Mouse (Mus musculus): ENCODE results near the gene Mapk1ip1l. TPM values are rescaled to one million over a fixed set of nuclear protein-coding genes. Genes with fewer than 3 reads are reported as not detected.
"Not testable (repeated sequence)": the region's sequence is repeated elsewhere in the genome, so short reads cannot be mapped to it uniquely, and the experiment has no call there.

Gene Mapk1ip1l
- polyA plus RNA-seq, 1 experiment from 2014 or later: 71.7 TPM

DNA sequence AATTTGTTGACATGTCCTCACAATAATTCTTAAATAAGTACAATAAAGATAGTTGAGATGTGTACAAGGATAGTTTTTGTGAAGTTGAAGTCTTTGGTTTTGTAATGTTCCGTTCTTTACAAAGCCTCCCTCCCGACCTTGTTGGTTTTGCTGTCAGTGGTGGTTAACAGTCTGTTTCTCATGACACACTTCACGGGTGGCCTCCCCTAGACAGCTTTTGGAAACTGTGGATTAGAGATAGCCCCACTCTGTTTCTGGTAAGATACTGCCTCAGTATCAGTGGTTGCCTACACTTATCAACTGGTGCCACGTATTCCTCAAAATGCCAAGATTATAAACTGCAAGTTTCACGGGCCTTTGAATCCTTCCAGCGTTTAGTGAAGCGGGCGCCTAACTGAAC, 23.5 kb downstream of the Mapk1ip1l start:
- H3K27ac ChIP-seq (ENCODE audit: low read length); H3K4me1 ChIP-seq (ENCODE audit: insufficient read depth, low read length); H3K9ac ChIP-seq (replicated peaks; ENCODE audit: low read length); ATAC-seq (ENCODE audit: low FRiP score, low TSS enrichment); H3K4me2 ChIP-seq (replicated peaks; ENCODE audit: low read depth, low read length); H3K4me3 ChIP-seq (ENCODE audit: low read length); H3K27me3 ChIP-seq (ENCODE audit: insufficient read depth, low read length); H3K9me3 ChIP-seq (ENCODE audit: low read length): not testable (repeated sequence)
- WGBS: 90% methylated on average over 6 of the region's 8 CpGs
- H3K36me3 ChIP-seq (ENCODE audit: insufficient read depth, low read length): peaks cover 23% of the 10 kb centered on the region

DNA sequence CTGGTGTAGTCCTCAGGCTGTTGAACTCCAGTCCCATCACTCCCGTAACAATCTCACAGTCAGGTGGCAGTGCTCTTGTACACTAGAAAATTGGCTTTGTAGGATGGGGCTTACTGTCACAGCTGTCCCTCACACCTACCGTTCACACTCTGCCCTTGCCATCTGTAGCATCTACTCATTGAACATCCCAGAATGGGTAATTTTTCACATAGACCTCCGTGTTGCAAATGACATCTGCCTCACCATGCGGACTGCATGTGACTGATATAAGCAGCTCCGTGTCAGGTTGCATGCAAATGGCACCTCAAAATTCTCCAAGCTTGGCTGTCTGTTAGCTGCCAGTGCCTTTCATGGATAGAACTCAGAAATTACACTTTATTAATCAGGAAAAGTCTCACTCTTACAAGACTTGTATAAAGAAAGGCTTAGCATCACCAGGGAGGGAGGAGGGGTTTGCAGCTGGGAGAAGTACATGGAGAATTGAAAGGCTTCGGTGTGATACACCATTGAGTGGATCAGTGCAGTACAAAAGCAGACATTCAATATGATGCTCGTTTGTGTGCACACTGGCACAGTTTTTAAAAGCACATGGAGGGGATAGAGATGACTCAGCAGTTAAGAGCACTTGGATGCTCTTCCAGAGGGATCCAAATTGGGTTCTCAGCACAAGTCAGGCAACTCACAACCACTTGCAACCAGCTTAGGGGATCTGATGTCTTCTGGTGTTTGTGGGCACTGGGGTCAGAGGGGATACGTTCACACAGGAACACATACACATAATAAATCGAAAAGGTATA, 28.1 kb downstream of the Mapk1ip1l start:
- 82% methylated on average over 9 of the region's 9 CpGs for WGBS
- H3K9ac ChIP-seq (replicated peaks; ENCODE audit: low read length): no peak overlapping the region
- no peak overlapping the region for H3K4me2 ChIP-seq (replicated peaks; ENCODE audit: low read depth, low read length)
- H3K27ac ChIP-seq (ENCODE audit: low read length): no peak overlapping the region
- peaks cover 9% of the 10 kb centered on the region for H3K36me3 ChIP-seq (ENCODE audit: insufficient read depth, low read length)
- no peaks in the 10 kb centered on the region for H3K4me1 ChIP-seq (ENCODE audit: insufficient read depth, low read length)
- no peak for ATAC-seq (ENCODE audit: low FRiP score, low TSS enrichment)
- no peaks in the 10 kb centered on the region for H3K27me3 ChIP-seq (ENCODE audit: insufficient read depth, low read length)
- H3K9me3 ChIP-seq (ENCODE audit: low read length): no peaks in the 10 kb centered on the region
- H3K4me3 ChIP-seq (ENCODE audit: low read length): no peak overlapping the region

DNA sequence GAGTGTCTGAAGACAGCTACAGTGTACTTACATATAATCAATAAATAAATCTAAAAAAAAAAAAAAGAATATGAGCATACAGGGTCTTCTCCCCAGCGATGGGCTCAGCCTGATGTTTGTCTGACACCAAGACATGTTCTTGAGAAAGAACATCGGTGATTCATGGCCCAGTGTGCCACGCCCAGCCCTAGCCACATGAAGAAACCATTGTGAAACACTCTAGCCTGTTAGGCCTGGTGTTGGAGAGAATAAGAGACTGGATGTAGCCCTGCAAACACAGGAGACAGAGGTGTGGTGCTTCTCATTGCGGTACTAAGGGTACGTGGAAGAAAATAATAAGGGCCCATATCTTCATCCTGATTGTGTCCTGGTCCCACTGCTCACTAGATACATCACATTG, 29.3 kb downstream of the Mapk1ip1l start:
- Histone ChIP-seq H3K4me2 (replicated peaks; ENCODE audit: low read depth, low read length) (no peak overlapping the region), H3K4me1 (ENCODE audit: insufficient read depth, low read length) (no peaks in the 10 kb centered on the region), H3K27me3 (ENCODE audit: insufficient read depth, low read length) (no peaks in the 10 kb centered on the region), H3K9ac (replicated peaks; ENCODE audit: low read length) (no peak overlapping the region), H3K9me3 (ENCODE audit: low read length) (no peaks in the 10 kb centered on the region), H3K4me3 (ENCODE audit: low read length) (no peak overlapping the region), H3K27ac (ENCODE audit: low read length) (no peak overlapping the region), H3K36me3 (ENCODE audit: insufficient read depth, low read length) (peaks cover 9% of the 10 kb centered on the region)
- ATAC-seq (ENCODE audit: low FRiP score, low TSS enrichment): no peak
- 92% methylated on average over 5 of the region's 5 CpGs for WGBS

DNA sequence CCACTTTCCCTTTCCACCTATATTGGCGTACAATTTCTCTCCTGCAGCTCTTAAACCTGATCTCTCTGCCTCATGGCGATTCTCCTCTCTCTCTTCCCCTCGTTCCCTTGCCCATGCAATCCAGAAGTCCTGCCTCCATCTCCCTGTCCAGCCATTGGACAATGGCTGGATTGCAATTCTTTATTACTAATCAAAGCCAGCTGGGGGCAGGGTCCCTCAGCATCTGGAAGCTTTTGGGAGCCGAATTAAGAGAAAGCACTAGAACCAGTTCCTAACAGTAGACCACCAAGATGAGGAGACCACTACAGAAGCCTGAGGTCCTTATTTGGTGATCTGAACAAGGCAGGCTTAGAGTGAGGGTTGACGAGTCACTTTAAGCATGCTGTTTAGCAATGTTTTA, 33.9 kb downstream of the Mapk1ip1l start:
- H3K4me2 ChIP-seq (replicated peaks; ENCODE audit: low read depth, low read length): no peak overlapping the region
- no peaks in the 10 kb centered on the region for H3K36me3 ChIP-seq (ENCODE audit: insufficient read depth, low read length)
- WGBS: 61% methylated on average over 5 of the region's 5 CpGs
- no peaks in the 10 kb centered on the region for H3K4me1 ChIP-seq (ENCODE audit: insufficient read depth, low read length)
- no peaks in the 10 kb centered on the region for H3K9me3 ChIP-seq (ENCODE audit: low read length)
- no peak for ATAC-seq (ENCODE audit: low FRiP score, low TSS enrichment)
- H3K9ac ChIP-seq (replicated peaks; ENCODE audit: low read length): no peak overlapping the region
- H3K4me3 ChIP-seq (ENCODE audit: low read length): no peak overlapping the region
- H3K27ac ChIP-seq (ENCODE audit: low read length): no peak overlapping the region
- no peaks in the 10 kb centered on the region for H3K27me3 ChIP-seq (ENCODE audit: insufficient read depth, low read length)

- Histone ChIP-seq H3K36me3 (ENCODE audit: insufficient read depth, low read length) (no peaks in the 10 kb centered on the region), H3K4me1 (ENCODE audit: insufficient read depth, low read length) (no peaks in the 10 kb centered on the region), H3K27me3 (ENCODE audit: insufficient read depth, low read length) (no peaks in the 10 kb centered on the region), H3K9me3 (ENCODE audit: low read length) (no peaks in the 10 kb centered on the region), H3K4me3 (ENCODE audit: low read length) (no peak overlapping the region), H3K9ac (replicated peaks; ENCODE audit: low read length) (no peak overlapping the region), H3K4me2 (replicated peaks; ENCODE audit: low read depth, low read length) (no peak overlapping the region), H3K27ac (ENCODE audit: low read length) (no peak overlapping the region)
- 85% methylated on average over 4 of the region's 4 CpGs for WGBS
- ATAC-seq (ENCODE audit: low FRiP score, low TSS enrichment): no peak
These were observed 36.8 kb downstream of the Mapk1ip1l start for GRCm38 (mm10) chr14:47334819-47335218.

DNA sequence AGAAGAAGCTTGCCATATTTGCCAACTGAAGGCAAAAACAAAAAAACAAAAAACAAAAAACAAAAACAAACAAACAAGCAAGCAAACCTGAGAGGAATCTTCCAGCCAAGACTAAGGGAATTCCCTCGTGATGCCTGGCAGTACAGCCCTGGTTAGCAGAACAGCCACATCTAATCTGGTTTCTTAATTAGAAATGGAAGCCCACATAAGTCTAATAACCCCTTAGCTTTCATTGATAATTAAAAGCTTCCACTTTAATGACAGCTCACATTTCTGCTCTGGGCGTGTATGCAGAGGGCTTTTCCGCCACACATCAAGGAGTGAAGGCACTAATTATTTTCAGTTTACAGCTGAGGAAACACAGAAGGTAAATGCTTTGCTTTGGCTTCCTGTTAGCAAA, 37.2 kb downstream of the Mapk1ip1l start:
- Histone ChIP-seq H3K4me2 (replicated peaks; ENCODE audit: low read depth, low read length) (no peak overlapping the region), H3K27me3 (ENCODE audit: insufficient read depth, low read length) (no peaks in the 10 kb centered on the region), H3K9me3 (ENCODE audit: low read length) (no peaks in the 10 kb centered on the region), H3K9ac (replicated peaks; ENCODE audit: low read length) (no peak overlapping the region), H3K4me3 (ENCODE audit: low read length) (no peak overlapping the region), H3K27ac (ENCODE audit: low read length) (no peak overlapping the region), H3K4me1 (ENCODE audit: insufficient read depth, low read length) (no peaks in the 10 kb centered on the region), H3K36me3 (ENCODE audit: insufficient read depth, low read length) (no peaks in the 10 kb centered on the region)
- ATAC-seq (ENCODE audit: low FRiP score, low TSS enrichment): no peak
- 50% methylated on average over 3 of the region's 3 CpGs for WGBS

- Histone ChIP-seq H3K4me3 (ENCODE audit: low read length) (no peak overlapping the region), H3K36me3 (ENCODE audit: insufficient read depth, low read length) (no peaks in the 10 kb centered on the region), H3K4me1 (ENCODE audit: insufficient read depth, low read length) (no peaks in the 10 kb centered on the region), H3K4me2 (replicated peaks; ENCODE audit: low read depth, low read length) (no peak overlapping the region), H3K9ac (replicated peaks; ENCODE audit: low read length) (no peak overlapping the region), H3K27me3 (ENCODE audit: insufficient read depth, low read length) (no peaks in the 10 kb centered on the region), H3K27ac (ENCODE audit: low read length) (no peak overlapping the region), H3K9me3 (ENCODE audit: low read length) (no peaks in the 10 kb centered on the region)
- ATAC-seq (ENCODE audit: low FRiP score, low TSS enrichment): no peak
- 82% methylated on average over 10 of the region's 10 CpGs for WGBS
These were observed 42.3 kb downstream of the Mapk1ip1l start for GRCm38 (mm10) chr14:47340231-47340925.

- no peak overlapping the region for H3K4me2 ChIP-seq (replicated peaks; ENCODE audit: low read depth, low read length)
- no peaks in the 10 kb centered on the region for H3K36me3 ChIP-seq (ENCODE audit: insufficient read depth, low read length)
- H3K27ac ChIP-seq (ENCODE audit: low read length): no peak overlapping the region
- no peak overlapping the region for H3K4me3 ChIP-seq (ENCODE audit: low read length)
- H3K4me1 ChIP-seq (ENCODE audit: insufficient read depth, low read length): no peaks in the 10 kb centered on the region
- WGBS: 90% methylated on average over 4 of the region's 4 CpGs
- H3K9ac ChIP-seq (replicated peaks; ENCODE audit: low read length): no peak overlapping the region
- ATAC-seq (ENCODE audit: low FRiP score, low TSS enrichment): no peak
- H3K27me3 ChIP-seq (ENCODE audit: insufficient read depth, low read length): no peaks in the 10 kb centered on the region
- no peaks in the 10 kb centered on the region for H3K9me3 ChIP-seq (ENCODE audit: low read length)
These were observed 43.8 kb downstream of the Mapk1ip1l start for GRCm38 (mm10) chr14:47341811-47342291.

DNA sequence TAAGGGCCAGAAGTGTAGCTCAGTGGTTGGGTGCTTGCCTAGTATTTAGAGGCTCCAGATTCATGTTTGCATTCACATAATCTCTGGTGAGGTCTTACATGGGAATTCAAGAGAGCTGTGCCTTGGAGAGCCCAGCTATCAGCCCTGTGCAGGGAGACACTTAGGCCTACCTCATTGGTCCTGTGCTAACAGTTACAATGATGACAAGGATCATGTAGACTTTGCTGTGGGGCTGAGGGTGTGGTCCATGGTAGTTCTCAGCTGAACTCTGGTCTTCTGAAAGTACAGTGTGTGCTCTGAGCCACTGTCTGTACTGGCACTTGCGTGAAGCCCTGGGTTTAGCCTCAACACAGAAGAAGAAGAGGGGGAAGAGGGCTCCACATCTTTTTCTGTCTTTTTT, 48.6 kb downstream of the Mapk1ip1l start:
- H3K4me2 ChIP-seq (replicated peaks; ENCODE audit: low read depth, low read length): no peak overlapping the region
- no peaks in the 10 kb centered on the region for H3K36me3 ChIP-seq (ENCODE audit: insufficient read depth, low read length)
- 100% methylated on average over 1 of the region's 1 CpGs for WGBS
- H3K4me1 ChIP-seq (ENCODE audit: insufficient read depth, low read length): no peaks in the 10 kb centered on the region
- no peak overlapping the region for H3K4me3 ChIP-seq (ENCODE audit: low read length)
- no peak for ATAC-seq (ENCODE audit: low FRiP score, low TSS enrichment)
- no peak overlapping the region for H3K9ac ChIP-seq (replicated peaks; ENCODE audit: low read length)
- H3K9me3 ChIP-seq (ENCODE audit: low read length): no peaks in the 10 kb centered on the region
- no peak overlapping the region for H3K27ac ChIP-seq (ENCODE audit: low read length)
- no peaks in the 10 kb centered on the region for H3K27me3 ChIP-seq (ENCODE audit: insufficient read depth, low read length)

DNA sequence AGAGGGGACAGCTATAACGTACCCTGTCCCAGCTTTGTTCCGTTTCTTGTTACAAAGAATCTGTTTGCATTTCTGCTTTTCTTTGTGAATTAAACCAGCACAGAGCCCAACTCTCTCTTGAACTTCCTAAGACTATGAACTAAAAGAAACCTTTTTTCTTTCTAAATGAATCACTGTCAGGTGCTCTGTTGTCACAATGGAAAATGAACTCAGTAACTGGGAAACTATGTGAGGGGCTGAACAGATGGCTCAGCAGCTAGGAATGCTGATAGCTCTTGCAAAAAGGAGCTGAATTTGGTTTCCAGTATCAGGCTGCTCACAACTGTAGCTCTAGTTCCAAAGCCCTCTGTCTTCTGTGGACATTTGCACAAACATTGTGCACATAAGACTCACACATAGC, 52.9 kb downstream of the Mapk1ip1l start:
- no peak overlapping the region for H3K27ac ChIP-seq (ENCODE audit: low read length)
- 84% methylated on average over 2 of the region's 2 CpGs for WGBS

More for the DNA sequence above, 52.9 kb downstream of the Mapk1ip1l start:
- Histone ChIP-seq H3K4me1 (ENCODE audit: insufficient read depth, low read length) (no peaks in the 10 kb centered on the region), H3K27me3 (ENCODE audit: insufficient read depth, low read length) (no peaks in the 10 kb centered on the region), H3K9me3 (ENCODE audit: low read length) (no peaks in the 10 kb centered on the region), H3K4me3 (ENCODE audit: low read length) (no peak overlapping the region), H3K36me3 (ENCODE audit: insufficient read depth, low read length) (no peaks in the 10 kb centered on the region), H3K9ac (replicated peaks; ENCODE audit: low read length) (no peak overlapping the region), H3K4me2 (replicated peaks; ENCODE audit: low read depth, low read length) (no peak overlapping the region)
- ATAC-seq (ENCODE audit: low FRiP score, low TSS enrichment): no peak

Measured in kidney, embryonic 16.5 days (tissue).